Mouse (Mus musculus) midbrain, embryonic 16.5 days (tissue): Measurements from ENCODE around the gene Dohh. TPM values are rescaled to one million over a fixed set of nuclear protein-coding genes. Genes with fewer than 3 reads are reported as not detected.
A peak's percentile ranks its signal among the peaks of the same experiment; 100 is the strongest.

Experiments
- ATAC-seq: fragments of 200-750 bp; cut with Nextera tagmentation; 2 replicates; pipeline ENCODE4 v1.8.0; 2017; ENCODE audit warnings: moderate TSS enrichment
- H3K27ac ChIP-seq: fragments of 300-500 bp; sonication (generic); 2 replicates; pipeline ENCODE4 v1.5.1; 2014; ENCODE audit warnings: mild to moderate bottlenecking, low read length, mixed read lengths
- H3K27me3 ChIP-seq: fragments of 300-500 bp; sonication (generic); 2 replicates; pipeline ENCODE4 v1.6.1; 2014; ENCODE audit warnings: low read depth, low read length, mixed read lengths; ENCODE audit not compliant: control insufficient read depth, insufficient read depth
- H3K36me3 ChIP-seq: fragments of 300-500 bp; sonication (generic); 2 replicates; pipeline ENCODE4 v1.6.1; 2014; ENCODE audit warnings: mild to moderate bottlenecking, low read length, moderate library complexity, mixed read lengths; ENCODE audit not compliant: control insufficient read depth, insufficient read depth
- H3K4me1 ChIP-seq: fragments of 300-500 bp; sonication (generic); 2 replicates; pipeline ENCODE4 v1.6.1; 2014; ENCODE audit warnings: mild to moderate bottlenecking, low read length, mixed read lengths; ENCODE audit not compliant: control insufficient read depth, insufficient read depth
- H3K4me2 ChIP-seq: fragments of 300-500 bp; sonication (generic); 2 replicates; pipeline ENCODE4 v1.6.1; 2014; ENCODE audit warnings: mild to moderate bottlenecking, low read length, mixed read lengths
- H3K4me3 ChIP-seq: fragments of 300-500 bp; sonication (generic); 2 replicates; pipeline ENCODE4 v1.5.1; 2014; ENCODE audit warnings: low read depth, mild to moderate bottlenecking, low read length, moderate library complexity, mixed read lengths
- H3K9ac ChIP-seq: fragments of 300-500 bp; sonication (generic); 2 replicates; pipeline ENCODE4 v1.6.1; 2014; ENCODE audit warnings: low read depth, low read length, mixed read lengths
- H3K9me3 ChIP-seq: fragments of 300-500 bp; sonication (generic); replicated peaks from 2 replicates; pipeline ENCODE4 v1.6.1; 2014; ENCODE audit warnings: mild to moderate bottlenecking, low read length, mixed read lengths; ENCODE audit not compliant: control insufficient read depth, poor library complexity, severe bottlenecking
- WGBS: fragments of 180-500 bp; shearing (Covaris S2); extraction: QIAGEN DNeasy Blood & Tissue Kit; methylation state at CpG from one replicate; pipeline ENCODE4 v1.1.7; 2014; 5-methylcytosine and 5-hydroxymethylcytosine counted together
- polyA plus RNA-seq: library from polyadenylated mRNA; unstranded; fragments of >200 nt; fragmentation: Nextera tagmentation; extraction: Ambion mirVana; gene quantifications from 2 replicates; pipeline ENCODE4 v1.2.1, GENCODE M21; 2015

Dohh gene
- polyA plus RNA-seq, 1 experiment from 2014 or later, result 86.2 TPM

GRCm38 (mm10) chr10:81365073-81365472 is 19.2 kb upstream of the Dohh start:
- Histone ChIP-seq H3K36me3 (peaks cover 24% of the 10 kb centered on the region), H3K27me3 (no peaks in the 10 kb centered on the region; the same call in 1 of the 2 replicates), H3K9ac (no peak overlapping the region), H3K4me1 (peaks cover 18% of the 10 kb centered on the region), H3K4me3 (no peak overlapping the region), H3K27ac (no peak overlapping the region), H3K9me3 (no peaks in the 10 kb centered on the region), H3K4me2 (no peak overlapping the region)
- no peak; the same call in 1 of the 2 replicates for ATAC-seq
- WGBS, result 36% methylated on average over 4 of the region's 4 CpGs

- H3K9me3 ChIP-seq, result no peaks in the 10 kb centered on the region
- no peak for ATAC-seq
- H3K4me2 ChIP-seq, result peak within 1 kb of the TSS; percentile 43
- H3K36me3 ChIP-seq, result peaks cover 31% of the 10 kb centered on the region
- H3K4me1 ChIP-seq, result peaks cover 18% of the 10 kb centered on the region
- no peak within 1 kb of the TSS; the same call in 1 of the 2 replicates for H3K9ac ChIP-seq
- no peaks in the 10 kb centered on the region; the same call in 1 of the 2 replicates for H3K27me3 ChIP-seq
- peak within 1 kb of the TSS; percentile 16; the same call in 1 of the 2 replicates for H3K4me3 ChIP-seq
- 19% methylated on average over 11 of the region's 12 CpGs for WGBS
- no peak within 1 kb of the TSS for H3K27ac ChIP-seq
Observed at GRCm38 (mm10) chr10:81365672-81366476, 18.4 kb upstream of the Dohh start, which contains the start of gene 4930404N11Rik. TSS of gene 4930404N11Rik (minus strand) at chr10:81365816.

- H3K36me3 ChIP-seq, result peaks cover 36% of the 10 kb centered on the region
- H3K9me3 ChIP-seq, result no peaks in the 10 kb centered on the region
- H3K9ac ChIP-seq, result no peak overlapping the region
- peaks cover 18% of the 10 kb centered on the region for H3K4me1 ChIP-seq
- no peak overlapping the region for H3K4me3 ChIP-seq
- H3K27me3 ChIP-seq, result no peaks in the 10 kb centered on the region; the same call in 1 of the 2 replicates
- H3K27ac ChIP-seq, result no peak overlapping the region
- no peak for ATAC-seq
- no peak overlapping the region for H3K4me2 ChIP-seq
- 77% methylated on average over 6 of the region's 6 CpGs for WGBS
Observed at GRCm38 (mm10) chr10:81366477-81367206, 17.6 kb upstream of the Dohh start.

GRCm38 (mm10) chr10:81367207-81367495 is 17.1 kb upstream of the Dohh start:
- H3K4me2 ChIP-seq, result no peak overlapping the region
- H3K36me3 ChIP-seq, result peaks cover 36% of the 10 kb centered on the region
- 70% methylated on average over 6 of the region's 6 CpGs for WGBS
- peaks cover 18% of the 10 kb centered on the region for H3K4me1 ChIP-seq
- H3K27ac ChIP-seq, result no peak overlapping the region
- ATAC-seq, result no peak
- no peak overlapping the region for H3K4me3 ChIP-seq
- H3K9ac ChIP-seq, result no peak overlapping the region
- H3K27me3 ChIP-seq, result no peaks in the 10 kb centered on the region; the same call in 1 of the 2 replicates
- H3K9me3 ChIP-seq, result no peaks in the 10 kb centered on the region

GRCm38 (mm10) chr10:81375322-81375721 is 8.9 kb upstream of the Dohh start:
- no peaks in the 10 kb centered on the region for H3K9me3 ChIP-seq
- WGBS, result 91% methylated on average over 10 of the region's 10 CpGs
- ATAC-seq, result no peak
- no peaks in the 10 kb centered on the region for H3K27me3 ChIP-seq
- H3K4me1 ChIP-seq, result peaks cover 24% of the 10 kb centered on the region
- H3K27ac ChIP-seq, result no peak overlapping the region
- no peak overlapping the region for H3K4me2 ChIP-seq
- peaks cover 12% of the 10 kb centered on the region for H3K36me3 ChIP-seq
- no peak overlapping the region for H3K9ac ChIP-seq
- no peak overlapping the region for H3K4me3 ChIP-seq

GRCm38 (mm10) chr10:81376561-81377361 is 7.5 kb upstream of the Dohh start:
- H3K9ac ChIP-seq, result peak overlapping the region; percentile 90
- H3K27ac ChIP-seq, result no peak overlapping the region
- ATAC-seq, result no peak
- peak overlapping the region; percentile 94 for H3K4me2 ChIP-seq
- H3K4me1 ChIP-seq, result peaks cover 24% of the 10 kb centered on the region
- peak overlapping the region; percentile 79 for H3K4me3 ChIP-seq
- WGBS, result 46% methylated on average over 6 of the region's 6 CpGs
- peaks cover 2% of the 10 kb centered on the region; the same call in 1 of the 2 replicates for H3K36me3 ChIP-seq
- H3K9me3 ChIP-seq, result no peaks in the 10 kb centered on the region
- no peaks in the 10 kb centered on the region for H3K27me3 ChIP-seq

GRCm38 (mm10) chr10:81377362-81377664 is 6.9 kb upstream of the Dohh start:
- WGBS, result 58% methylated on average over 2 of the region's 2 CpGs
- Histone ChIP-seq H3K27ac (no peak overlapping the region), H3K4me3 (peak overlapping the region; percentile 79), H3K4me2 (peak overlapping the region; percentile 94), H3K4me1 (peaks cover 24% of the 10 kb centered on the region), H3K36me3 (peaks cover 2% of the 10 kb centered on the region; the same call in 1 of the 2 replicates), H3K9me3 (no peaks in the 10 kb centered on the region), H3K9ac (peak overlapping the region; percentile 90), H3K27me3 (no peaks in the 10 kb centered on the region)
- no peak for ATAC-seq

GRCm38 (mm10) chr10:81377793-81378552 is 6.3 kb upstream of the Dohh start, which contains the start of gene Fzr1:
TSS of gene Fzr1 (minus strand) at chr10:81378516.
- ATAC-seq, result peak; percentile 61
- H3K9ac ChIP-seq, result peak within 1 kb of the TSS; percentile 90
- peaks cover 2% of the 10 kb centered on the region; the same call in 1 of the 2 replicates for H3K36me3 ChIP-seq
- WGBS, result 2% methylated on average over 35 of the region's 59 CpGs
- H3K4me2 ChIP-seq, result peak within 1 kb of the TSS; percentile 94
- H3K27ac ChIP-seq, result peak within 1 kb of the TSS; percentile 84
- H3K4me3 ChIP-seq, result peak within 1 kb of the TSS; percentile 79
- no peaks in the 10 kb centered on the region for H3K9me3 ChIP-seq
- H3K27me3 ChIP-seq, result no peaks in the 10 kb centered on the region
- peaks cover 24% of the 10 kb centered on the region for H3K4me1 ChIP-seq
